Mouse (Mus musculus) neural tube, embryonic 12.5 days (tissue): Measurements from ENCODE around the gene Mak. TPM values are rescaled to one million over a fixed set of nuclear protein-coding genes. Genes with fewer than 3 reads are reported as not detected.

Experiments used
- ATAC-seq: fragments of 200-750 bp; cut with Nextera tagmentation; 2 replicates; pipeline ENCODE4 v1.8.0; 2017; ENCODE audit warnings: low read depth, mild to moderate bottlenecking, moderate TSS enrichment, moderate library complexity; ENCODE audit not compliant: low FRiP score
- H3K27ac ChIP-seq: fragments of 300-500 bp; sonication (generic); 2 replicates; pipeline ENCODE4 v1.5.1; 2016
- H3K27me3 ChIP-seq: fragments of 300-500 bp; sonication (generic); replicated peaks from 2 replicates; pipeline ENCODE4 v1.6.1; 2016; ENCODE audit warnings: mild to moderate bottlenecking
- H3K36me3 ChIP-seq: fragments of 300-500 bp; sonication (generic); 2 replicates; pipeline ENCODE4 v1.6.1; 2016; ENCODE audit warnings: mild to moderate bottlenecking
- H3K4me1 ChIP-seq: fragments of 300-500 bp; sonication (generic); 2 replicates; pipeline ENCODE4 v1.6.1; 2016
- H3K4me2 ChIP-seq: fragments of 300-500 bp; sonication (generic); replicated peaks from 2 replicates; pipeline ENCODE4 v1.6.1; 2016; ENCODE audit warnings: mild to moderate bottlenecking
- H3K4me3 ChIP-seq: fragments of 300-500 bp; sonication (generic); 2 replicates; pipeline ENCODE4 v1.5.1; 2016
- H3K9ac ChIP-seq: fragments of 300-500 bp; sonication (generic); 2 replicates; pipeline ENCODE4 v1.6.1; 2016; ENCODE audit warnings: mild to moderate bottlenecking
- H3K9me3 ChIP-seq: fragments of 300-500 bp; sonication (generic); 2 replicates; pipeline ENCODE4 v1.6.1; 2016; ENCODE audit warnings: mild to moderate bottlenecking
- WGBS: fragments of 180-500 bp; shearing (Covaris S2); methylation state at CpG from one replicate; pipeline ENCODE4 v1.1.7; 2016; 5-methylcytosine and 5-hydroxymethylcytosine counted together
- polyA plus RNA-seq: library from polyadenylated mRNA; unstranded; fragments of >200 nt; fragmentation: Nextera tagmentation; extraction: Ambion mirVana; gene quantifications from 2 replicates; pipeline ENCODE4 v1.2.1, GENCODE M21; 2016

Gene Mak
- 0.29 and 0.40 TPM in 2 replicates for polyA plus RNA-seq

DNA sequence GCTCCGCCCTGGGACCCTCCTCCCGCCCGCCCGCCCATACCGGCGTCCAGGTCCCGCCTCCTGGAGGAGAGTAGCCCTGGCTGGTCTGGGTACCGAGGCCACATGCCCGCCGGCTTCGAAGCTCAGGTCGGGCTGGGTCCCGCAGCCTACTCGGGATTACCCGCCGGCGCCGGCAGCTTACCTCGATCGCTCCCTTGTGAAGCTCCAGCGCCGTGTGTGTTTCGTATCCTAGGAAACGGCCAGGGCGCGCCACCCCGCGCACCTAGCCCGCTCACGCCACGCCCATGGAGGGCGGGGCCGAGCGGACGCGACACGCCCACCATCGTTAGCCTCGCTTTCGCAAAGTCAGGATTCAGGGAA lies at the start of gene Mak:
Mak (minus strand) TSS at position 286 of the 360 bp plus-strand sequence.
- Histone ChIP-seq H3K9ac (peak within 1 kb of the TSS; percentile 48; the same call in 1 of the 2 replicates), H3K27ac (no peak within 1 kb of the TSS)
- under 1% methylated on average over 40 of the region's 40 CpGs for WGBS

GRCm38 (mm10) chr13:41129061-41129460 lies 49.6 kb upstream of the Mak start:
- no peaks in the 10 kb centered on the region for H3K9me3 ChIP-seq
- H3K9ac ChIP-seq, result no peak overlapping the region
- H3K4me3 ChIP-seq, result no peak overlapping the region
- no peaks in the 10 kb centered on the region for H3K36me3 ChIP-seq
- H3K27ac ChIP-seq, result no peak overlapping the region
- H3K4me1 ChIP-seq, result no peaks in the 10 kb centered on the region
- WGBS, result 90% methylated on average over 8 of the region's 8 CpGs
- H3K27me3 ChIP-seq, result no peaks in the 10 kb centered on the region
- H3K4me2 ChIP-seq, result no peak overlapping the region
- ATAC-seq, result no peak

More for the DNA sequence above, at the start of gene Mak:
- peaks cover 23% of the 10 kb centered on the region for H3K27me3 ChIP-seq
- peak within 1 kb of the TSS; percentile 45 for H3K4me3 ChIP-seq
- no peaks in the 10 kb centered on the region for H3K36me3 ChIP-seq
- peak; percentile 93 for ATAC-seq
- peaks cover 11% of the 10 kb centered on the region for H3K4me1 ChIP-seq
- H3K9me3 ChIP-seq, result no peaks in the 10 kb centered on the region
- H3K4me2 ChIP-seq, result peak within 1 kb of the TSS; percentile 86

DNA sequence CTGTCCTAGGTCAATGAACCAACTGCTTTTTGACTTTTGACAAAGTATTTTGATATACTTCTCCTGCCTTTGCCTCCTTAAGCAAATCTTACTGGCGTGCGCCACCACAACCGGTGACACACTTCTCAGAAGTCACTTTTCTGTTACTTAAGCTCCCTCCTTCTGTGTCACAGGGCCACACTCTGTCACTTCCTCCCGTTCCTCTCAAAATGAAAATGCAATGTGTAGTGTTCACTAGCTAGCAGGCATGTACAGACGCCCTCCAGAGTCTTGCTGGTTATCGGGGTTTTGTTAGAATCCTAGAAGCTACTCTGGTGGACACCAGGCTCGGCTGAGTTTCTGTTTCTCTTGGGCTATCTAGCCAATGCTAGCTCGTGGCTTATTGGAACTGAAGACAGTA lies 48.8 kb upstream of the Mak start:
- 92% methylated on average over 8 of the region's 8 CpGs for WGBS
- Histone ChIP-seq H3K27me3 (no peaks in the 10 kb centered on the region), H3K9me3 (no peaks in the 10 kb centered on the region), H3K4me2 (no peak overlapping the region), H3K27ac (no peak overlapping the region), H3K9ac (no peak overlapping the region), H3K4me3 (no peak overlapping the region), H3K4me1 (no peaks in the 10 kb centered on the region), H3K36me3 (no peaks in the 10 kb centered on the region)
- no peak for ATAC-seq

GRCm38 (mm10) chr13:41123666-41124225 lies 44.2 kb upstream of the Mak start:
- ATAC-seq, result no peak
- Histone ChIP-seq H3K9me3 (no peaks in the 10 kb centered on the region), H3K27me3 (no peaks in the 10 kb centered on the region), H3K36me3 (no peaks in the 10 kb centered on the region), H3K4me3 (no peak overlapping the region), H3K27ac (no peak overlapping the region), H3K9ac (no peak overlapping the region), H3K4me1 (no peaks in the 10 kb centered on the region), H3K4me2 (no peak overlapping the region)
- WGBS, result 91% methylated on average over 6 of the region's 6 CpGs

DNA sequence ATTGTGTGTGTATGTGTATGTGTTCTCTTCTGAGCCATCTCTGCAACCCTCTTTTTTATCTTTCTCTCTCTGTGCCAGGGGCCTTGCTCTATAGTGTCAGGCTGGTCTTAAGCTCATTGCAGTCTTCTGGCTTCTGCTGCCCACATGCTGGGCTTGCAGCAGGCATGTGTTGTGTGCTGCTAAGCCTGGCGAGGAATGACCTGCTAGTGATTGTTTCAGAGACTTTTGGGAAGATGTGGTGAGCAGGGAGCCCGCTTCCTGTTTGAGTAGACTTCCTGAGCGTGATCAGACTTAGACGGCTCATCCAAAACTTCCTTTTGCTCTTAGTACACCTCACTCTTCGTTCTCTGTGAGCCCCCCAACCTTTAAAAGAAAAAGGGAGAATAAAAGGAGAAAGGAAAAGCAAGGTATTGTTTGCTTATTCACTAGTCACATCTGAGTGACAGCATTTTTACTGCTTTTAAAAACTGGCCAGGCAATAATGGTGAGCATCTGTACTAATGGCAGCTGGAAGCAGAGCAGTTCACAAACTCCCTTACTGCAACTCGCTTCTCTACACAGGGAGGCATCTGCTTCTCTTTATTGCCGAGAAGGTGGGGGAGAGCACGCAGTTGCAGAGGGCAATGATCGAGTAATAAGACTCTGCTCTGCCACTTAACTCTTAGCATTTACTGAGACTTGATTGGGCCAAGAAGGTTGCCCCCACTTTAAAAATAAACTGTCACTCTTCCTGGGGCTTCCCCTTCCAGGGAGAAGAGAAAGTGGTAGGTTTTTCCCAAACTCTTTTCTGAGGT lies 39.8 kb upstream of the Mak start:
- Histone ChIP-seq H3K4me3 (no peak overlapping the region), H3K9me3 (no peaks in the 10 kb centered on the region), H3K9ac (no peak overlapping the region), H3K27ac (no peak overlapping the region), H3K36me3 (no peaks in the 10 kb centered on the region), H3K4me2 (no peak overlapping the region), H3K27me3 (peaks cover under 1% of the 10 kb centered on the region; the same call in 1 of the 2 replicates), H3K4me1 (no peaks in the 10 kb centered on the region)
- ATAC-seq, result no peak
- whole genome bisulfite sequencing, result 30% methylated on average over 9 of the region's 9 CpGs

GRCm38 (mm10) chr13:41113940-41114339 lies 34.4 kb upstream of the Mak start, which contains the start of gene Sycp2l:
TSS of gene Sycp2l (plus strand) at chr13:41114307.
- Histone ChIP-seq H3K4me2 (peak within 1 kb of the TSS; percentile 39), H3K4me3 (no peak within 1 kb of the TSS), H3K4me1 (no peaks in the 10 kb centered on the region), H3K9me3 (no peaks in the 10 kb centered on the region), H3K27me3 (peaks cover 7% of the 10 kb centered on the region; the same call in 1 of the 2 replicates), H3K27ac (no peak within 1 kb of the TSS), H3K9ac (no peak within 1 kb of the TSS), H3K36me3 (no peaks in the 10 kb centered on the region)
- WGBS, result 32% methylated on average over 14 of the region's 14 CpGs
- no peak for ATAC-seq

GRCm38 (mm10) chr13:41110935-41111334 lies 31.4 kb upstream of the Mak start, which contains the start of gene Gcm2:
TSS of gene Gcm2 (minus strand) at chr13:41111035.
- 65% methylated on average over 3 of the region's 3 CpGs for WGBS
- H3K4me3 ChIP-seq, result no peak within 1 kb of the TSS
- H3K27ac ChIP-seq, result no peak within 1 kb of the TSS
- no peaks in the 10 kb centered on the region for H3K9me3 ChIP-seq
- no peak within 1 kb of the TSS for H3K4me2 ChIP-seq
- H3K9ac ChIP-seq, result no peak within 1 kb of the TSS
- ATAC-seq, result no peak
- H3K27me3 ChIP-seq, result peaks cover 7% of the 10 kb centered on the region; the same call in 1 of the 2 replicates
- H3K4me1 ChIP-seq, result no peaks in the 10 kb centered on the region
- H3K36me3 ChIP-seq, result no peaks in the 10 kb centered on the region

DNA sequence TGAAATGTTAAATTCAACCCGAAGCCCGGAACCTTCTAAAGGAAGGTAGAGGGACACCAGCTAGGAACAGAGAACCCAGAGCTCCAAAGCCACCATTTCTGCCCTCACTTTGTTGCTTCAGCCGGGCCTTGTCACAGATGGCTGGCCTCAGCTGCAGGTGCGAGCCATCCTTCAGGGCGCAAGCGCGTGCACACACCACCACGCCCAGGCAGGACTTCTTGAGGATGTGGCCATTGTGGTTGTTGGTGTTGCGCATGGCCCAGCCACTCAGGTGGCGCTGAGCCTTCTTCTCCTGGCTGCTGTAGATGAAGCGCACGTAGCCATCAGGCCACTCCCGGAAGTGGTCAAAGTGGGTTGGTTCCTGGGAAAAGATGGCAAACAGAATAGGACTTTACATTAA lies 26.0 kb upstream of the Mak start:
- Histone ChIP-seq H3K27me3 (no peaks in the 10 kb centered on the region), H3K9ac (no peak overlapping the region), H3K4me3 (no peak overlapping the region), H3K4me1 (no peaks in the 10 kb centered on the region), H3K4me2 (no peak overlapping the region), H3K9me3 (no peaks in the 10 kb centered on the region), H3K36me3 (no peaks in the 10 kb centered on the region), H3K27ac (no peak overlapping the region)
- 95% methylated on average over 13 of the region's 13 CpGs for WGBS
- no peak for ATAC-seq

DNA sequence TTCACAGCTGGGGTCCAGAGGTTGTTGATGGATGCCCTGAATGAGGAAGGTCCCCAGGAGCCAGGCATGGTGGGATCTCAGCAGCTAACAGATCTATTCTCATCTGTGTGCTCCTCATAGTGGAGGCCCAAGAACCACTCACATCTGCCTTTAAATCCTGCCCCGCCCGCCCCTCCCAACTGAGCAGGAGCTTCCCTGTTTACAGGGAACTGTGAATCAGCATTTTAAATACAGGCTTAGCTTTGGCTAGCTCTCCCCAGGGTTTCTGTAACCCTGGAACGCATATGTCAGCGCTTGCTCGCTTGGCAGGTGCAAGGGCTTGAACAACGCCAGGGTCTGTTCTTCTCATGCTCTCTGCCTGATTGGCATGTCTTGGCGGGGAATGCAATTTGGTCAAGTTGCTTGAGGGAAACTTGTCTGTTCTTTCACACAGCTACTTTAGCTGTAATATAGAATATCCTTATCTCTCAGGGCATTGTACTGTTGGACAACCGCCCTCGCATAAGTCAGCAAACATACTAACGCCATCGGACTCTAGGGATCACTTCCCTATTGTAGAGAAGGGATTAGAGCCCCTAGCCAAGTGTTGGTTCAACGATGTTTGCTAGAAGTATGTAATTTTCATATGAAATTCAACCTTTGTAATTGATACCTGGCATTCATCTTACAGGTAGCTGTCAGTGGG lies 24.5 kb upstream of the Mak start:
- WGBS, result 82% methylated on average over 12 of the region's 12 CpGs
- Histone ChIP-seq H3K4me1 (no peaks in the 10 kb centered on the region), H3K9ac (no peak overlapping the region), H3K9me3 (no peaks in the 10 kb centered on the region), H3K36me3 (no peaks in the 10 kb centered on the region), H3K4me2 (no peak overlapping the region), H3K27ac (no peak overlapping the region), H3K4me3 (no peak overlapping the region), H3K27me3 (no peaks in the 10 kb centered on the region)
- ATAC-seq, result no peak

DNA sequence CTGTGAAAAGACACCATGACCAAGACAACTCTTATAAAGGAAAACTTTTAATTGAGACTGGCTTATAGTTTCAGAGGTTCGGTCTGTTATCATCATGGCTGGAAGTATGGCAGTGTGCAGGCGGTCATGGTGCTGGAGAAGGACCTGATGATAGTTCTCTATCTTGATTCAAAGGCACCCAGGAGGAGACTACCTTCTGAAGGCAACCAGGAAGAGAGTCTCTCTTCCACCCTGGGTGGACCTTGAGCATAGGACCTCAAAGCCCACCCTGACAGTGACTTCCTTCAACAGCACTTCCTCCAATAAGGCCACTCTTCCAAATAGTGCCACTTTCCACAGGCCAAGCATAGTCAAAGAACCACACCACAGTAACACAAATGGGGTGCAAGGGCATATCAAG lies 20.5 kb upstream of the Mak start:
- H3K4me1 ChIP-seq, result no peaks in the 10 kb centered on the region
- 91% methylated on average over 2 of the region's 2 CpGs for WGBS

DNA sequence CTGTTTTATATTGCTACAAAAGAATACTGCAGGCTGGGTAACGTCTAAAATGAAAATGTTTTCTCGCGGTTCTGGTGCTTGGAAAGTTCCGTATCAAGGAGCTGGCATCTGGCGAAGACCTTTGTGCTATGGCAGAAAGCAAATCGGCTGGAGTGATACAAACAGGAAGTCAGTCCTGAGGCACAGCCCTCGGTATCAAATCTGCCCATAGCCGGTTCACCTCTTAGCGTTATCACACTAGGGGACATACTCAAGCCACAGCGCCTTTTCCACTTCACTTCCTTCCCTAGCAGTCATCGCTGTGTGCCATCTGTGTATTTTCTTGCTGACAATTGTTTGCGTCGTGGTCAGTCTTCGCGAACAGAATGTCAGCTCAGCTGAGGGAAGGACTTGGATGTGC lies 18.8 kb upstream of the Mak start:
- Histone ChIP-seq H3K4me3 (no peak overlapping the region), H3K9ac (no peak overlapping the region), H3K4me2 (no peak overlapping the region), H3K27me3 (no peaks in the 10 kb centered on the region), H3K4me1 (no peaks in the 10 kb centered on the region), H3K9me3 (no peaks in the 10 kb centered on the region), H3K36me3 (no peaks in the 10 kb centered on the region), H3K27ac (no peak overlapping the region)
- 90% methylated on average over 15 of the region's 15 CpGs for WGBS
- ATAC-seq, result no peak

More for the DNA sequence above, 20.5 kb upstream of the Mak start:
- Histone ChIP-seq H3K36me3 (no peaks in the 10 kb centered on the region), H3K27ac (no peak overlapping the region), H3K27me3 (no peaks in the 10 kb centered on the region), H3K4me2 (no peak overlapping the region), H3K9ac (no peak overlapping the region), H3K4me3 (no peak overlapping the region), H3K9me3 (no peaks in the 10 kb centered on the region)
- no peak for ATAC-seq

DNA sequence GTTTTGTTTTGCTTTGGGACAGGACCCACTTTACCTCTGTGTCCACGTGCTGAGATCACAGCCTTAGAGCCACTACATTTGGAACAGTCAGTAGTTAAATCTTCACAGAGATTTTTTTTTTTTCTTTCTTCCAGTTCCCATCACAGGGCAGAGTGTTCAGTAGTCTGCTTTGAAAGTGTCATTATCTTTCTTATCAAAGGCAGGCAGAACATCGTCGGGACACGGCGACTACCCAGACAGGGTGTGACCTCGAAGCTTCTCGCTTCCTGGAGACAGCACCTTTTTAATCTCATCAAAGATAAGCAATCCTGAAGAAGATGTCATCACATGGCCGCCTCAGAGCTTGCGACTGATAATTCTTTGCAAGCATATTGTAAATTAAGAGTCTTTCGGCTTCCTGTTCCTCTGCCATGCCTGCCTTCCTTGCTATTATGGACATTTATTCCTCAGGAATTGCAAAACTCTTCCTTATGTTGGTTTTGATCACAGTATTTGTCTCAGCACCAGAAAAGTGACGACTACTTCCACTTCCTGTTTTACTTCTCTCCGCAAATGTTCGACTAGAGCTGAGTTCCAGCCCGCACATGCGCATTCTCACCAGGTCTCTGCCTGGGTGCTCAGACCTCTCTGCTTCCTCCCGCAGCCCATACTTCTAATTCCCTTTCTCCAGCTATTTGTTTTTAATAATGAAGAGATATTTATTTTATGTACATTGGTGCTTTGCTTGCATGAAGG lies 18.0 kb upstream of the Mak start:
- no peaks in the 10 kb centered on the region for H3K9me3 ChIP-seq
- no peaks in the 10 kb centered on the region for H3K27me3 ChIP-seq
- H3K4me2 ChIP-seq, result no peak overlapping the region
- no peak overlapping the region for H3K9ac ChIP-seq
- 84% methylated on average over 16 of the region's 16 CpGs for WGBS
- no peak for ATAC-seq
- no peaks in the 10 kb centered on the region for H3K36me3 ChIP-seq
- no peak overlapping the region for H3K27ac ChIP-seq
- H3K4me3 ChIP-seq, result no peak overlapping the region
- no peaks in the 10 kb centered on the region for H3K4me1 ChIP-seq
